Mouse (Mus musculus): ENCODE data around the gene Gzmn. TPM values are rescaled to one million over a fixed set of nuclear protein-coding genes. Genes with fewer than 3 reads are reported as not detected.
"Not testable (repeated sequence)": the region's sequence is repeated elsewhere in the genome, so short reads cannot be mapped to it uniquely, and the experiment has no call there.

Gzmn gene
- polyA plus RNA-seq, 1 experiment from 2014 or later, result not detected

DNA sequence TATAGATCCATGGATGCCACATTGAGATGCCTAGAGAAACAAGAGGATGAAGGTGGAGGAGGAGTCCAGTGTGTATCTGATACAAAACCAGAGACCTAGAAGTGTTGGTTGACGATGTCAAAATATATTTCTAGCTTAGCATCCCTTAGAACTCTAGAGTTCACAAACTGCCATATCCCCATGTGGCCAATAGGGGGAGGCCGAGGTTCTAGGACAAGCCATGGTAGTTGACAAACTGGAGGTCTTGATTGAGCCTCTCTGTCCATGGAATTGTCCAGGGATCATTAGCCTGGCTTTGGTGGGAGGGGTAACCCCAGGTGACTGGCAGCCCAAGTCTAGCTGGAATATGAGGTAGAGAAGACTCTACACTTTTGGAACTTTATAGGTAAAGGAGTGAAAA is 19.1 kb downstream of the Gzmn start:
- Histone ChIP-seq H3K9me3 (no peaks in the 10 kb centered on the region), H3K4me3 (no peak overlapping the region), H3K27me3 (no peaks in the 10 kb centered on the region), H3K27ac (no peak overlapping the region), H3K9ac (no peak overlapping the region), H3K4me2 (no peak overlapping the region), H3K36me3 (no peaks in the 10 kb centered on the region), H3K4me1 (no peaks in the 10 kb centered on the region)
- no peak for ATAC-seq (ENCODE audit: insufficient number of reproducible peaks, low FRiP score, low TSS enrichment, low read depth)
- WGBS, result 56% methylated on average over 2 of the region's 2 CpGs

- not testable (repeated sequence) for H3K36me3 ChIP-seq; H3K9me3 ChIP-seq; H3K27ac ChIP-seq; H3K4me1 ChIP-seq; ATAC-seq (ENCODE audit: insufficient number of reproducible peaks, low FRiP score, low TSS enrichment, low read depth); H3K27me3 ChIP-seq; H3K9ac ChIP-seq; H3K4me3 ChIP-seq; H3K4me2 ChIP-seq
- WGBS, result 67% methylated on average over 1 of the region's 1 CpGs
These were observed 40.7 kb downstream of the Gzmn start for GRCm38 (mm10) chr14:56133675-56134074.

DNA sequence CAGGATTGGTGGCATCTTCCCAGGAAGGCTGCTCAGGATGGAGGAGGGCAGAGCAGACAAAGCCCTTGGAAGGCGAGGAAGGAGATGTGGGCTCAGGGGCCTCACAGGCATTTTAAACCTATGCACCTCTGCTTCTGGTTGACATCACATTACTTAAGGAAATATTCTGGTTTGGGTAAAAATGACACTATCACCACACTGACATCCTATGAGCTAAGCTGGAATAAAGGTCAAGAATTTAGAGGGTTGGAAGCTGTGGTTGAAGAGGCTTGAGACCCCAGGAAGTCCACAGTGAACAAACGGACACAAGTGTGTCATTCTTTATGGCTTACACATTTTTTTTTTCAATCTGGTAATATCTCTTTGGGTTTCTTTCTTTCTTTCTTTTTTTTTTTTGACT is 41.9 kb downstream of the Gzmn start, which contains the start of gene Gzmd:
Gene Gzmd (minus strand): TSS at position 101 of the 400 bp plus-strand sequence.
- not testable (repeated sequence) for ATAC-seq (ENCODE audit: insufficient number of reproducible peaks, low FRiP score, low TSS enrichment, low read depth); H3K27ac ChIP-seq; H3K27me3 ChIP-seq; H3K4me2 ChIP-seq; H3K4me3 ChIP-seq; H3K4me1 ChIP-seq; H3K9me3 ChIP-seq; H3K9ac ChIP-seq; H3K36me3 ChIP-seq
- 82% methylated on average over 2 of the region's 2 CpGs for WGBS

- no peaks in the 10 kb centered on the region for H3K36me3 ChIP-seq
- no peaks in the 10 kb centered on the region for H3K9me3 ChIP-seq
- no peak overlapping the region for H3K4me2 ChIP-seq
- no peaks in the 10 kb centered on the region for H3K27me3 ChIP-seq
- no peak overlapping the region for H3K27ac ChIP-seq
- H3K4me3 ChIP-seq, result no peak overlapping the region
- 46% methylated on average over 3 of the region's 3 CpGs for WGBS
- H3K4me1 ChIP-seq, result no peaks in the 10 kb centered on the region
- ATAC-seq (ENCODE audit: insufficient number of reproducible peaks, low FRiP score, low TSS enrichment, low read depth), result no peak
- H3K9ac ChIP-seq, result no peak overlapping the region
These were observed 46.1 kb downstream of the Gzmn start for GRCm38 (mm10) chr14:56128341-56128740.

GRCm38 (mm10) chr14:56123516-56123915 is 50.9 kb downstream of the Gzmn start:
- 82% methylated on average over 3 of the region's 3 CpGs for WGBS
- H3K4me3 ChIP-seq, result no peak overlapping the region
- no peak overlapping the region for H3K9ac ChIP-seq
- H3K27me3 ChIP-seq, result no peaks in the 10 kb centered on the region
- no peaks in the 10 kb centered on the region for H3K36me3 ChIP-seq
- H3K27ac ChIP-seq, result no peak overlapping the region
- no peaks in the 10 kb centered on the region for H3K9me3 ChIP-seq
- no peak for ATAC-seq (ENCODE audit: insufficient number of reproducible peaks, low FRiP score, low TSS enrichment, low read depth)
- H3K4me2 ChIP-seq, result no peak overlapping the region
- no peaks in the 10 kb centered on the region for H3K4me1 ChIP-seq

GRCm38 (mm10) chr14:56120525-56120924 is 53.9 kb downstream of the Gzmn start, which contains the start of gene Gzme:
TSS of gene Gzme (minus strand) at chr14:56120625.
- H3K27me3 ChIP-seq, result no peaks in the 10 kb centered on the region
- H3K4me3 ChIP-seq, result no peak within 1 kb of the TSS
- no peak within 1 kb of the TSS for H3K4me2 ChIP-seq
- H3K9ac ChIP-seq, result no peak within 1 kb of the TSS
- H3K4me1 ChIP-seq, result no peaks in the 10 kb centered on the region
- no peak for ATAC-seq (ENCODE audit: insufficient number of reproducible peaks, low FRiP score, low TSS enrichment, low read depth)
- H3K36me3 ChIP-seq, result no peaks in the 10 kb centered on the region
- no peaks in the 10 kb centered on the region for H3K9me3 ChIP-seq
- no peak within 1 kb of the TSS for H3K27ac ChIP-seq

Other genes with a start within 250 kb of the Gzmn start
- gene Cma1, start 229.9 kb downstream of the Gzmn start, polyA plus RNA-seq (2015; fragmentation: Nextera tagmentation; extraction: Ambion mirVana), result 401 and 411 TPM in 2 replicates
- 1.00 and 1.0 TPM in 2 replicates for gene Cma2, start 223.6 kb downstream of the Gzmn start, polyA plus RNA-seq (2015; fragmentation: Nextera tagmentation; extraction: Ambion mirVana)
- 0.14 and 0.35 TPM in 2 replicates for gene Mcpt1, start 156.6 kb downstream of the Gzmn start, polyA plus RNA-seq (2015; fragmentation: Nextera tagmentation; extraction: Ambion mirVana)
- gene Mcpt9, start 144.1 kb downstream of the Gzmn start, polyA plus RNA-seq (2015; fragmentation: Nextera tagmentation; extraction: Ambion mirVana), result not detected in 2 replicates
- gene Mcpt2, start 132.6 kb downstream of the Gzmn start, polyA plus RNA-seq (2015; fragmentation: Nextera tagmentation; extraction: Ambion mirVana), result 1.6 and 1.9 TPM in 2 replicates
- 8.6 and 10.2 TPM in 2 replicates for gene Mcpt4, start 112.3 kb downstream of the Gzmn start, polyA plus RNA-seq (2015; fragmentation: Nextera tagmentation; extraction: Ambion mirVana)
- gene Mcpt8, start 89.3 kb downstream of the Gzmn start, polyA plus RNA-seq (2015; fragmentation: Nextera tagmentation; extraction: Ambion mirVana), result 2.1 and 2.3 TPM in 2 replicates
- gene Ctsg, start 72.0 kb downstream of the Gzmn start, polyA plus RNA-seq (2015; fragmentation: Nextera tagmentation; extraction: Ambion mirVana), result 0.53 and 0.72 TPM in 2 replicates
- 0.52 TPM in 1 of 2 replicates, not detected in the other for gene Gzme, start 54.0 kb downstream of the Gzmn start, polyA plus RNA-seq (2015; fragmentation: Nextera tagmentation; extraction: Ambion mirVana)
- gene Gzmd, start 42.0 kb downstream of the Gzmn start, polyA plus RNA-seq (2015; fragmentation: Nextera tagmentation; extraction: Ambion mirVana), result not detected in 2 replicates
- not detected in 2 replicates for gene Gzmg, start 15.0 kb downstream of the Gzmn start, polyA plus RNA-seq (2015; fragmentation: Nextera tagmentation; extraction: Ambion mirVana)
- not detected in 2 replicates for gene Gzmf, start 36.8 kb upstream of the Gzmn start, polyA plus RNA-seq (2015; fragmentation: Nextera tagmentation; extraction: Ambion mirVana)
- 0.28 and 0.34 TPM in 2 replicates for gene Gzmc, start 60.1 kb upstream of the Gzmn start, polyA plus RNA-seq (2015; fragmentation: Nextera tagmentation; extraction: Ambion mirVana)
- gene Gzmb, start 87.7 kb upstream of the Gzmn start, polyA plus RNA-seq (2015; fragmentation: Nextera tagmentation; extraction: Ambion mirVana), result 0.79 and 0.83 TPM in 2 replicates
- 1.2 and 2.3 TPM in 2 replicates for gene Atp12a, start 190.5 kb upstream of the Gzmn start, polyA plus RNA-seq (2015; fragmentation: Nextera tagmentation; extraction: Ambion mirVana)
- 0.83 and 1.3 TPM in 2 replicates for gene Rnf17, start 228.0 kb upstream of the Gzmn start, polyA plus RNA-seq (2015; fragmentation: Nextera tagmentation; extraction: Ambion mirVana)

Measured in limb, embryonic 15.5 days (tissue).